Mouse (Mus musculus) G1E (cell line): ENCODE measurements around the gene Vegfc. TPM values are rescaled to one million over a fixed set of nuclear protein-coding genes. Genes with fewer than 3 reads are reported as not detected.

Source experiments
- ATAC-seq: 2 replicates; pipeline ENCODE4 v1.8.0; 2016; ENCODE audit warnings: mild to moderate bottlenecking; ENCODE audit not compliant: insufficient number of reproducible peaks, poor library complexity, low FRiP score, severe bottlenecking; ENCODE audit errors: extremely low read depth
- DNase-seq: peaks from one replicate; pipeline ENCODE4 v3.0.0; 2012; ENCODE audit warnings: low spot score
- H3K27me3 ChIP-seq: 2 replicates; pipeline ENCODE4 v1.6.1; 2012; ENCODE audit warnings: mild to moderate bottlenecking, low read length, inconsistent platforms; ENCODE audit not compliant: insufficient read depth
- H3K36me3 ChIP-seq: replicated peaks from 2 replicates; pipeline ENCODE3; 2012; ENCODE audit warnings: mild to moderate bottlenecking, inconsistent platforms
- H3K4me1 ChIP-seq: 2 replicates; pipeline ENCODE4 v1.6.1; 2012; ENCODE audit warnings: low read depth, low read length, inconsistent platforms, mixed read lengths; ENCODE audit not compliant: insufficient read depth
- H3K4me3 ChIP-seq: 2 replicates; pipeline ENCODE4 v1.5.1; 2012; ENCODE audit warnings: low read depth, mild to moderate bottlenecking, inconsistent platforms, low read length, moderate library complexity, mixed read lengths
- H3K9me3 ChIP-seq: replicated peaks from 2 replicates; pipeline ENCODE4 v1.6.1; 2012; ENCODE audit warnings: inconsistent platforms
- CTCF ChIP-seq: IDR thresholded peaks from 2 replicates; pipeline ENCODE4 v1.5.1; 2012; ENCODE audit warnings: low read depth, low read length, inconsistent platforms, mixed read lengths
- GATA1 ChIP-seq: IDR thresholded peaks from 2 replicates; pipeline ENCODE4 v1.6.1; 2012; ENCODE audit warnings: borderline replicate concordance, low read length, inconsistent platforms, mixed read lengths
- GATA2 ChIP-seq: IDR thresholded peaks from 2 replicates; pipeline ENCODE4 v1.6.1; 2012; ENCODE audit warnings: low read depth, low read length, inconsistent platforms, borderline replicate concordance
- POLR2AphosphoS5 ChIP-seq: IDR thresholded peaks from 2 replicates; pipeline ENCODE4 v1.6.1; 2012; ENCODE audit warnings: low read depth, low read length, inconsistent platforms; ENCODE audit not compliant: insufficient replicate concordance
- TAL1 ChIP-seq: conservative IDR thresholded peaks from 2 replicates; pipeline ENCODE4 v1.6.1; 2012; ENCODE audit warnings: low read depth, low read length, inconsistent platforms, mixed read lengths
- polyA plus RNA-seq: library from polyadenylated mRNA; stranded (reverse); fragments of >175 nt; gene quantifications from 2 replicates; pipeline ENCODE4 v1.2.3, GENCODE M21; 2012
- total RNA-seq, 2 experiments: library from RNA; stranded (forward) in 1 of 2; stranded (reverse) in 1 of 2; fragments of 200-1000 nt in 1 of 2; fragments of >200 nt in 1 of 2; fragmentation: Nextera tagmentation in 1 of 2; gene quantifications; 2 replicates each; pipeline ENCODE4 v1.2.3; 2014 to 2017

The Vegfc gene
- total and polyA plus RNA-seq, 3 experiments = 0.22 TPM; not detected in 2

DNA sequence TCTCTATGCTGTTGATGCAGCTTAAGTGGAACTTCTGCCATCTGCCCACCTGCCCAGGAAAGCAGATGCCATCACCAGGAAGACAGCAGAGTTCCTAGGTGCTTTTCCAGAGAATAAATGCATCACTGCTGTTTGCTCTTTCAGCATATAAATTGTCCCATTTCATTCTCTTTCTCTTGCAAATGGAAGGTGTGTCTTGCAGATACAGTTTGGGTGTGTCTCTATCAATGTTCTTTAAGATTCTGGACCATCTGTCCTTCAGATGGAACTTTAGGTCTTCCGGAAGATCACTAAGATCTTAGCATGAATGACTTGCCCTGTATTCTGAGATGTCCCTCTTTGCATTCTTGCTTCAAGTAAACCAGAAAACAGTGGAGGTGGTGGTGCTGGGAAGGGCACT, 1.1 kb upstream of the Vegfc start:
- H3K4me3 ChIP-seq = no peak overlapping the region
- DNase-seq (no peak), ATAC-seq (no peak)
- no peak for TF ChIP-seq CTCF
- no peak for TF ChIP-seq TAL1
- TF ChIP-seq POLR2AphosphoS5 = no peak
- no peak for TF ChIP-seq GATA2
- TF ChIP-seq GATA1 = no peak
- no peaks in the 10 kb centered on the region for H3K27me3 ChIP-seq
- peaks cover 11% of the 10 kb centered on the region for H3K9me3 ChIP-seq
- H3K4me1 ChIP-seq = no peaks in the 10 kb centered on the region
- H3K36me3 ChIP-seq = no peaks in the 10 kb centered on the region

DNA sequence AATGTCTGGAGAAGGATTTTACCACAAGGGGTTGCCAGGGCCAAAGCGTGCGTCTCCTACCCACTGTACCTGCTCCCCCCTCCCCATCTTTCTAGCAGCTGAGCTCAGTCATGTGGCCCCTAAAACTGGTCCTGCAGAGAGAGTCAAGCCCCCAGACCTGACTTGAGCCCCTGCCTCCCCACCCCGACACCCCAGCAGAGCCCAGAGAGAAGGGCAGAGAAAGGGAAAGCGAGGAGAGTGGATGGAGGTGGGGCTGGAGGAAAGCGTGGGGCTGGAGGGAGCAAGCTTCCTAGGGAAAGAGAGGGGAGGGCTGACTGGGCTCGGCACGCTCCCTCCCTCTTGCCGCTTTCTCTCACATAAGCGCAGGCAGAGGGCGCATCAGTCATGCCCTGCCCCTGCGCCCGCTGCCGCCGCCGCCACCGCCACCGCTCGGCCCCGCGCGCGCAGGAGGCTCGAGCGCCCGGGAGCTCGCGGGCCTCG, 575 bp upstream of the Vegfc start:
- DNase-seq (no peak), ATAC-seq (no peak)
- Histone ChIP-seq H3K27me3 (no peaks in the 10 kb centered on the region), H3K4me1 (no peaks in the 10 kb centered on the region), H3K4me3 (no peak overlapping the region), H3K9me3 (peaks cover 11% of the 10 kb centered on the region), H3K36me3 (no peaks in the 10 kb centered on the region)
- TF ChIP-seq CTCF (no peak), TAL1 (no peak), GATA2 (no peak), GATA1 (no peak), POLR2AphosphoS5 (no peak)

DNA sequence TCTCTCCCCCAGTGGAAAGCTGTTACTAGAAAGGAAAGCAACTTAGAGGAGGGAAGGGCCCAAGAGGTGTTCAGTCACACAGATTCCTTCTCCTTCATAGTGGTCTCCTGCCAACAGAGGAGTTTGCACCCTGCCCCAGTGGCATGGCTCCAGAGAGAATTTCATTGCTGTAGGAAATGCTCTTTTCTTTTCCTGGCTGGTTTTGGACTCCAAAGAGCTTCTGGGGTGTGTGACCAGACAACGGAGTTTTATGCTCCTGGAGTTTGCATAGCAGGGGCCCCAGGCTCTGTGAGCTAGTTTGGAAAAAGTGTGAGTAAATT, 675 bp downstream of the Vegfc start:
- H3K27me3 ChIP-seq = no peaks in the 10 kb centered on the region
- no peak for ATAC-seq
- H3K4me1 ChIP-seq = no peaks in the 10 kb centered on the region

DNA sequence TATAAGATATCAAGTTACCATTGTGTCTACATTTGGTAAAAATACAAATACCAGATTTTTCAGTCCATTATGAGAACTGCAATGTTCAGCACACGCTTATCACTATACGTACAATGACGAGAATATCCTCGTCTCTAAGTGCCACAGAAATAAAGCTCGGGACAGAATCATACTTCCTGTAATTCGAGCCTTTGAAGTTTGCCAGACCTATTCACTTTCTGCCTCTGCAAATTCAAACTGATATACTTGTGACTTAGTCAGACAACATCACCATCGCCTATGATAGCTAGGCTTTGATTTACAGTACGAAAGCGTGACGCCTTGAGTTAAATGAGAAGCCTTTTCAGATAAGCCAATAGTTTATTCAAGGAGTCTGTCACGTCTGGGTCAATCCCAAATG, 1.6 kb downstream of the Vegfc start:
- Histone ChIP-seq H3K9me3 (peaks cover 11% of the 10 kb centered on the region), H3K27me3 (no peaks in the 10 kb centered on the region), H3K4me1 (no peaks in the 10 kb centered on the region), H3K4me3 (no peak overlapping the region), H3K36me3 (no peaks in the 10 kb centered on the region)
- no peak for TF ChIP-seq TAL1
- TF ChIP-seq POLR2AphosphoS5 = no peak
- DNase-seq (no peak), ATAC-seq (no peak)

More for the DNA sequence above, 675 bp downstream of the Vegfc start:
- Histone ChIP-seq H3K4me3 (no peak overlapping the region), H3K9me3 (peaks cover 11% of the 10 kb centered on the region), H3K36me3 (no peaks in the 10 kb centered on the region)
- DNase-seq = no peak
- TF ChIP-seq TAL1 = no peak

DNA sequence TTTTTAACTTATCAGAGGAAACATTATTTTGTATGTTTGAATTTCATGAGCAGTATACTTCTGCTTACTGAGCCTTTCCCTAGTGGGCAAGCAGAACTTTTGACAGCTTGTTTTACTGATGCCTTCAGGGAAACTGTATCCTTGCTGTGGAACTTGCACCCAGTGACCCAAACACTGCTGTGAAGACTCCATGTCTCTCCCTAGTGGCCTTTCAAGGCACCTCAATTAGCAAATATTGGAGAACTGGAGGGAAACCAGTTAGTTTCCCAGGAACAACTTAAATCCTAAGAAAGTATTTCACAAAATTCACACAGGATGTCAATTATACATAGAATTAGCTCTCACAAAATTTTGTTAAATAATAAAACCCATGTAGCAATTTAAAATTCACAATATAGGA, 2.2 kb downstream of the Vegfc start:
- no peaks in the 10 kb centered on the region for H3K27me3 ChIP-seq
- DNase-seq = no peak
- H3K36me3 ChIP-seq = no peaks in the 10 kb centered on the region
- ATAC-seq = no peak
- no peak overlapping the region for H3K4me3 ChIP-seq
- TF ChIP-seq GATA2 (no peak), TAL1 (no peak), GATA1 (no peak), POLR2AphosphoS5 (no peak), CTCF (no peak)
- H3K9me3 ChIP-seq = peaks cover 11% of the 10 kb centered on the region
- no peaks in the 10 kb centered on the region for H3K4me1 ChIP-seq

DNA sequence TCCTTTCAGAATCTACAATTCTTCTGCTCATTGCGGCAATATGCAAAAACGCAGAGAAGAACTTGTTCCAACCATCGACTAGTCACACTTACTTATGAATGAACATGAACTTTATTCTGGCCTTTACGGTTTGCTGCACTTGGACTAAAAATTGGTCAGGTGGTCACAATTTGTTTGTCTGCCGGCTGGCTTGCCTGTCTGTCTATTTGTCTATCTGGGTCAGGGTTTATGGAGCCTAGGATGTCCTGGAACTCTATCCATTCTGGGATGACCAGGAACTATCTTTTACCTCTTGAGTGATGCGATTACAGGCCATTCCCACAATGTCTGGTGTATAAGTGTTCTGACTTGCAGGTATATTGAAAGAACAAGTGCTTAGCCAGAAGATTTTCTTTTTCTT, 8.5 kb downstream of the Vegfc start:
- no peaks in the 10 kb centered on the region for H3K4me1 ChIP-seq
- H3K9me3 ChIP-seq = no peaks in the 10 kb centered on the region
- DNase-seq (no peak), ATAC-seq (no peak)
- no peak overlapping the region for H3K4me3 ChIP-seq
- no peaks in the 10 kb centered on the region for H3K36me3 ChIP-seq
- TF ChIP-seq CTCF (no peak), TAL1 (no peak), GATA1 (no peak), POLR2AphosphoS5 (no peak), GATA2 (no peak)
- H3K27me3 ChIP-seq = no peaks in the 10 kb centered on the region

DNA sequence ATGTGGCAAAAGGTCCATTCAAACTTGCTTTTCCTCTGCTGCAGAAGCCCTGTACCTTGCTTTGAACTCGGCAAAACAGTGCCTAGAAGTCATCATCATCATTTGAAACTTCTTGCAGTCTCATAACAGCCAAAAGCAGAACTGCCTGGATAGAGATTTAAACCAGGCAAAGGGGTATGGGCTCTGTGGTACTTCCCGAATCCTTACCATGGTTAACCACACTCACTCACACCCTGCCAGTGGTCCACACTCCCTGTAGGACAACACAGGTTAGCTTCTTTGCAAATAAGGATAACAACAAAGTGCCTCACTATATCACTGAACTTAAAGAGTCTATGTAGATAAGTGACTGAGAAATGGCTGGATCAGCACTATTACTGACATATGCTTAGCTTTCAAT, 9.7 kb downstream of the Vegfc start:
- Histone ChIP-seq H3K4me3 (no peak overlapping the region), H3K4me1 (no peaks in the 10 kb centered on the region), H3K36me3 (no peaks in the 10 kb centered on the region), H3K27me3 (no peaks in the 10 kb centered on the region), H3K9me3 (no peaks in the 10 kb centered on the region)
- DNase-seq (no peak), ATAC-seq (no peak)
- TF ChIP-seq GATA2 (no peak), GATA1 (no peak), CTCF (no peak)
